ENCODE assay signal across 14 mouse cellular contexts in genomic region chr15:6448892-6449291, GRCm38 (mm10). TPM values are rescaled to one million over a fixed set of nuclear protein-coding genes. Genes with fewer than 3 reads are reported as not detected.
DNase-seq lines count a peak whose midpoint lies in the region; ATAC-seq and TF ChIP-seq lines count a peak whose summit lies in the region.
"Had no signal": no experiment of that assay in that cellular context is flagged by ENCODE, and none has a peak within 500 bp of the region (broad histone marks: within the 10 kb centered on the region; RNA-seq: fewer than 3 reads in every experiment).

No protein-coding gene starts in this region.

- TF ChIP-seq CTCF in kidney, postnatal 0 days (IDR thresholded peaks at IDR 0.05; ENCODE audit: low read depth): no peak
- TF ChIP-seq CTCF in thymus, adult 2 months (IDR thresholded peaks at IDR 0.05; ENCODE audit: borderline replicate concordance, control insufficient read depth, extremely low read depth, insufficient read depth, low read length, poor library complexity): no peak

- H3K36me3 ChIP-seq in embryonic facial prominence, embryonic 11.5 days (replicated peaks; ENCODE audit: control insufficient read depth, insufficient read depth, low read depth, low read length): no peaks in the 10 kb centered on the region
- no peaks in the 10 kb centered on the region for H3K36me3 ChIP-seq in embryonic facial prominence, embryonic 10.5 days (replicated peaks)
- H3K36me3 ChIP-seq in kidney, postnatal 0 days (ENCODE audit: insufficient read depth, low read length): no peaks in the 10 kb centered on the region
- no peaks in the 10 kb centered on the region for H3K36me3 ChIP-seq in forebrain, embryonic 14.5 days (ENCODE audit: control insufficient read depth, insufficient read depth, low read length)
- no peaks in the 10 kb centered on the region for H3K36me3 ChIP-seq in midbrain, embryonic 16.5 days (ENCODE audit: control insufficient read depth, insufficient read depth, low read length)
- no peaks in the 10 kb centered on the region for H3K36me3 ChIP-seq in thymus, adult 2 months (ENCODE audit: control insufficient read depth, insufficient read depth, low read length)
- H3K36me3 ChIP-seq: liver, embryonic 15.5 days had no signal

- no peak overlapping the region for H3K9ac ChIP-seq in embryonic facial prominence, embryonic 11.5 days (replicated peaks; ENCODE audit: low read length)
- no peak overlapping the region for H3K9ac ChIP-seq in kidney, postnatal 0 days (ENCODE audit: low read depth, low read length)
- no peak overlapping the region for H3K9ac ChIP-seq in forebrain, embryonic 14.5 days (ENCODE audit: low read length)
- H3K9ac ChIP-seq in midbrain, embryonic 16.5 days (ENCODE audit: low read depth, low read length): no peak overlapping the region
- H3K9ac ChIP-seq: liver, embryonic 15.5 days had no signal

- no peak overlapping the region for H3K27ac ChIP-seq in embryonic facial prominence, embryonic 11.5 days (replicated peaks; ENCODE audit: low read depth, low read length)
- H3K27ac ChIP-seq in embryonic facial prominence, embryonic 10.5 days (replicated peaks): no peak overlapping the region
- H3K27ac ChIP-seq in kidney, postnatal 0 days: no peak overlapping the region
- H3K27ac ChIP-seq in forebrain, embryonic 14.5 days (ENCODE audit: low read depth, low read length): no peak overlapping the region
- no peak overlapping the region for H3K27ac ChIP-seq in midbrain, embryonic 16.5 days (ENCODE audit: low read length)
- H3K27ac ChIP-seq in thymus, adult 2 months (ENCODE audit: control insufficient read depth, insufficient read depth, low read length): no peak overlapping the region
- H3K27ac ChIP-seq: liver, embryonic 15.5 days had no signal

- no peak overlapping the region for H3K4me3 ChIP-seq in embryonic facial prominence, embryonic 11.5 days (ENCODE audit: low read depth, low read length)
- H3K4me3 ChIP-seq in embryonic facial prominence, embryonic 10.5 days: no peak overlapping the region
- no peak overlapping the region for H3K4me3 ChIP-seq in kidney, postnatal 0 days (replicated peaks; ENCODE audit: low read depth, low read length)
- H3K4me3 ChIP-seq in forebrain, embryonic 14.5 days (ENCODE audit: low read depth, low read length): no peak overlapping the region
- no peak overlapping the region for H3K4me3 ChIP-seq in midbrain, embryonic 16.5 days (ENCODE audit: low read depth, low read length)
- H3K4me3 ChIP-seq in thymus, adult 2 months (ENCODE audit: control insufficient read depth, insufficient read depth, low read length): no peak overlapping the region
- H3K4me3 ChIP-seq: liver, embryonic 15.5 days had no signal

- H3K9me3 ChIP-seq in embryonic facial prominence, embryonic 11.5 days (replicated peaks; ENCODE audit: control insufficient read depth, low read length): no peaks in the 10 kb centered on the region
- H3K9me3 ChIP-seq in embryonic facial prominence, embryonic 10.5 days: no peaks in the 10 kb centered on the region
- no peaks in the 10 kb centered on the region for H3K9me3 ChIP-seq in kidney, postnatal 0 days (replicated peaks; ENCODE audit: low read length)
- H3K9me3 ChIP-seq in forebrain, embryonic 14.5 days (replicated peaks; ENCODE audit: control insufficient read depth, low read length): no peaks in the 10 kb centered on the region
- H3K9me3 ChIP-seq in midbrain, embryonic 16.5 days (replicated peaks; ENCODE audit: control insufficient read depth, low read length, poor library complexity, severe bottlenecking): no peaks in the 10 kb centered on the region
- H3K9me3 ChIP-seq: liver, embryonic 15.5 days had no signal

- no peak for ATAC-seq in embryonic facial prominence, embryonic 11.5 days (replicated peaks; ENCODE audit: insufficient number of reproducible peaks, low FRiP score, low TSS enrichment, low read depth)
- ATAC-seq in kidney, postnatal 0 days (replicated peaks; ENCODE audit: low FRiP score, low read depth): no peak
- ATAC-seq in forebrain, embryonic 14.5 days: peak; percentile 72
- peak; percentile 90 for ATAC-seq in midbrain, embryonic 16.5 days
- no peak for ATAC-seq in erythroid progenitor cell, adult 5-6 weeks (replicated peaks; ENCODE audit: low FRiP score, poor library complexity, severe bottlenecking)

- WGBS in embryonic facial prominence, embryonic 11.5 days: 33% methylated on average over 9 of the region's 9 CpGs
- WGBS in embryonic facial prominence, embryonic 10.5 days: 42% methylated on average over 9 of the region's 9 CpGs
- 23% methylated on average over 9 of the region's 9 CpGs for WGBS in kidney, postnatal 0 days
- 30% methylated on average over 9 of the region's 9 CpGs for WGBS in forebrain, embryonic 14.5 days
- 22% methylated on average over 9 of the region's 9 CpGs for WGBS in midbrain, embryonic 16.5 days
- 79% methylated on average over 9 of the region's 9 CpGs for WGBS in thymus, adult 2 months

- no peak for TF ChIP-seq POLR2A in thymus, adult 2 months (IDR thresholded peaks at IDR 0.05; ENCODE audit: control insufficient read depth, extremely low read depth, insufficient read depth, low read length, poor library complexity)

- H3K27me3 ChIP-seq in embryonic facial prominence, embryonic 11.5 days (ENCODE audit: control insufficient read depth, insufficient read depth, low read length): no peaks in the 10 kb centered on the region
- no peaks in the 10 kb centered on the region for H3K27me3 ChIP-seq in embryonic facial prominence, embryonic 10.5 days (replicated peaks; ENCODE audit: low read depth, poor library complexity, severe bottlenecking)
- H3K27me3 ChIP-seq in kidney, postnatal 0 days (ENCODE audit: insufficient read depth, low read length): no peaks in the 10 kb centered on the region
- H3K27me3 ChIP-seq in forebrain, embryonic 14.5 days (replicated peaks; ENCODE audit: control insufficient read depth, insufficient read depth, low read length): no peaks in the 10 kb centered on the region
- H3K27me3 ChIP-seq in midbrain, embryonic 16.5 days (ENCODE audit: control insufficient read depth, insufficient read depth, low read depth, low read length): no peaks in the 10 kb centered on the region
- H3K27me3 ChIP-seq in thymus, adult 2 months (ENCODE audit: control insufficient read depth, insufficient read depth, low read length): no peaks in the 10 kb centered on the region
- H3K27me3 ChIP-seq: liver, embryonic 15.5 days had no signal

- DNase-seq in embryonic facial prominence, embryonic 11.5 days (ENCODE audit: low spot score): peak; percentile 29
- no peak for DNase-seq in embryonic facial prominence, embryonic 10.5 days (ENCODE audit: low spot score)
- peak; percentile 15 for DNase-seq in kidney, postnatal 0 days (ENCODE audit: low spot score)
- DNase-seq in kidney, adult 9 months: no peak
- peak; percentile 29 for DNase-seq in forebrain, embryonic 14.5 days (ENCODE audit: low spot score)
- no peak for DNase-seq in thymus, adult 2 months
- DNase-seq: cerebellum, adult 11 months; heart, adult 18-20 months; right cerebral cortex, postnatal 14 days; thymus, postnatal 25 days had no signal

- H3K4me2 ChIP-seq in embryonic facial prominence, embryonic 11.5 days (ENCODE audit: low read depth, low read length): no peak overlapping the region
- peak overlapping the region; percentile 34; the same call in 1 of the 2 replicates for H3K4me2 ChIP-seq in kidney, postnatal 0 days (ENCODE audit: low read length)
- H3K4me2 ChIP-seq in forebrain, embryonic 14.5 days (ENCODE audit: low read length): no peak overlapping the region
- H3K4me2 ChIP-seq in midbrain, embryonic 16.5 days (ENCODE audit: low read length): peak overlapping the region; percentile 15; the same call in 1 of the 2 replicates
- H3K4me2 ChIP-seq: liver, embryonic 15.5 days had no signal

- no peaks in the 10 kb centered on the region for H3K4me1 ChIP-seq in embryonic facial prominence, embryonic 11.5 days (ENCODE audit: control insufficient read depth, insufficient read depth, low read length)
- peaks cover 7% of the 10 kb centered on the region; the same call in 1 of the 2 replicates for H3K4me1 ChIP-seq in embryonic facial prominence, embryonic 10.5 days
- no peaks in the 10 kb centered on the region for H3K4me1 ChIP-seq in kidney, postnatal 0 days (replicated peaks; ENCODE audit: insufficient read depth, low read length)
- no peaks in the 10 kb centered on the region for H3K4me1 ChIP-seq in forebrain, embryonic 14.5 days (ENCODE audit: control insufficient read depth, insufficient read depth, low read length)
- peaks cover 3% of the 10 kb centered on the region; the same call in 1 of the 2 replicates for H3K4me1 ChIP-seq in midbrain, embryonic 16.5 days (ENCODE audit: control insufficient read depth, insufficient read depth, low read length)
- no peaks in the 10 kb centered on the region for H3K4me1 ChIP-seq in thymus, adult 2 months (replicated peaks; ENCODE audit: control insufficient read depth, insufficient read depth, low read length)
- H3K4me1 ChIP-seq: liver, embryonic 15.5 days had no signal

RNA-seq across cellular contexts. Expression of gene C9, which starts 3.8 kb away (rescaled TPM):
- polyA plus RNA-seq in embryonic facial prominence, embryonic 11.5 days (2014; fragmentation: Nextera tagmentation; extraction: Ambion mirVana): not detected in 2 replicates
- polyA plus RNA-seq in embryonic facial prominence, embryonic 10.5 days (2016; fragmentation: Nextera tagmentation; extraction: Ambion mirVana): not detected in 2 replicates
- 0.08 TPM in 1 of 2 replicates, not detected in the other for polyA plus RNA-seq in kidney, postnatal 0 days (2015; fragmentation: Nextera tagmentation; extraction: Ambion mirVana)
- polyA plus RNA-seq in forebrain, embryonic 14.5 days (2014; fragmentation: Nextera tagmentation; extraction: Ambion mirVana): not detected in 2 replicates
- not detected in 2 replicates for polyA plus RNA-seq in midbrain, embryonic 16.5 days (2015; fragmentation: Nextera tagmentation; extraction: Ambion mirVana)
- not detected in 2 replicates for total RNA-seq in erythroid progenitor cell, adult 5-6 weeks (2015; ENCODE audit: low replicate concordance)
- not detected in 2 replicates for total RNA-seq in erythroid progenitor cell, adult 5-6 weeks (2017; ENCODE audit: low replicate concordance)
- polyA plus RNA-seq in thymus, adult 2 months (2012; rRNA removed): 0.13 TPM in 1 of 2 replicates, not detected in the other
- total RNA-seq: heart, adult 18-20 months had no signal
- polyA plus RNA-seq: neural tube, embryonic 11.5 days had no signal

Comparison
In these comparisons a context has a peak if more than half of its experiments do, and no peak if none do; other contexts are left out.
1. DNase-seq: peak in embryonic facial prominence, embryonic 11.5 days (single experiment), kidney, postnatal 0 days (single experiment) and forebrain, embryonic 14.5 days (single experiment); none in embryonic facial prominence, embryonic 10.5 days (single experiment), kidney, adult 9 months (single experiment) and thymus, adult 2 months (single experiment).
2. ATAC-seq: peak in forebrain, embryonic 14.5 days (single experiment) and midbrain, embryonic 16.5 days (single experiment); none in embryonic facial prominence, embryonic 11.5 days (single experiment), kidney, postnatal 0 days (single experiment) and erythroid progenitor cell, adult 5-6 weeks (single experiment).
3. H3K4me2 ChIP-seq: peak in kidney, postnatal 0 days (single experiment) and midbrain, embryonic 16.5 days (single experiment); none in embryonic facial prominence, embryonic 11.5 days (single experiment) and forebrain, embryonic 14.5 days (single experiment).